Mouse (Mus musculus): ENCODE data around the gene Asns.
A peak's percentile ranks its signal among the peaks of the same experiment; 100 is the strongest.

The Asns gene

DNA sequence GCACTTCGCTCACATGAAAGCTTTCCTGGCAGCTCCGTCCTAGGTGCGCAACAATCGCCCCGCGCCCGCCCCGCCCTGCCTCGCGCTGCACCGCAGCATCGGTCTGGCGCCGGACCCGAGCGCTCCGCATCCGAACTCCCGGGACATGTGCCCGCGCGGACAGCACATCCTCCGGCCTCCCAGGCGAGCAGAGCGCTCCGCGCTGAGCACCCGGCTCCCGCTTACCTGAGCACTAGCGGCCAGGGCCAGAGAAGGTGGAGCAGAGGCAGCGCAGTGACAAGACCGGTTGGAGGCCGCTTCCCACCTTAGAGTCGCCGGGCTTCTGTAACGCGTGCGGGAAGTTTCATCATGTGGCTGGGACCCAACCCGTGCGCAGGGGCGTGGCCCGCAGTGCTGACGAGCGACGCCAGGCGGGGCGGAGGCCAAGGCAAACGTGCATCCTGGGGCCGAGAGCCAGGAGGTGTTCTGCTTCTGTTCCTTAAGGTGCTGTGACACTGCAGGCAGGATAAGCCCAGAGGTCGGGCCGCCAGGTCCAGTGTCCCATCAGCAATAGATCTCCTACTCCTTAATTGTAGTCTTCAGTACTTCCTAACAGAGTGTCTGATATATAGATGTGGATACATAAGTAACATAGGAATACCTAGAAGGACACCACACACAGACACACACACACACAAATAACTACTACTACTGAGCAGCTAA lies at the start of gene Asns:
Asns (minus strand) TSS at position 371 of the 702 bp plus-strand sequence.
- DNase-seq (ENCODE audit: low read depth, low spot score) = peak; percentile 83

DNA sequence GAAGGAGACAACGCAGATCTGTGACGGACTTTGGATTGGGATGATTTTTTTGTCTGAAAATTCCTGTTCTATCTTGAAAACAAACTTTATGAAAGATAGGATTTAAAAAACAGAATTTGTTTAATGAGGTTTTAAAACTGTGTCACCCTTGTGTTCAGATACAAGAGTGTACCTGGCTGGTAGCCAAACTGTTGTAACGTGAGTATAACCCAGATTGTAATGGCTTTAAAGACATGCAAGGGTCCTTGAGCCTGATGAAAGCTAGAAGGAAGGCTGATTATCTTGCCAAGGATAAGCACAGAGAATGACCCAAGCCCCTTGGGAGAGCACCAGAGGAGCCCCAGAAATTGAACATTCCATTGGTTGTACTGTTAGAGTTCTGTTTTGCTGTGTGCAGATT lies 48.7 kb upstream of the Asns start:
- no peak for DNase-seq (ENCODE audit: low read depth, low spot score)

DNA sequence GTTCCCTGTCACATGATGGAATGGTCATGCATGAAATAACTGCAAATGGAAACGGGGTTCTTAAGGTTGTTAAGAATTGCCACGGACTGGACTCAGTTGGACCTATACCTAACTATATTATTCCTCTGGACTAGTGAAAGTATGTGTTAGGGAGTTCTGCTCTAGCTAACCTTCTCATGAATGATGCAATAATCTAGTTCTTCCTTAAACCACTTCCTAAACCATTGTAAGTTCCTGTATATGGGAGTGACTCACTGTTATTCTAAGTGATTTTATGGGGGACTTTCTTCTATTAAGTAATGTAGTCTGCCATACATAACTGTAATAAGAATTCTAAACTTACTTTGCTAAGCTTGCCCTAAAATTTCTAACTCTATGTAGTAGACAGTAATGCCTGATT lies 44.8 kb upstream of the Asns start:
- DNase-seq (ENCODE audit: low read depth, low spot score) = no peak

DNA sequence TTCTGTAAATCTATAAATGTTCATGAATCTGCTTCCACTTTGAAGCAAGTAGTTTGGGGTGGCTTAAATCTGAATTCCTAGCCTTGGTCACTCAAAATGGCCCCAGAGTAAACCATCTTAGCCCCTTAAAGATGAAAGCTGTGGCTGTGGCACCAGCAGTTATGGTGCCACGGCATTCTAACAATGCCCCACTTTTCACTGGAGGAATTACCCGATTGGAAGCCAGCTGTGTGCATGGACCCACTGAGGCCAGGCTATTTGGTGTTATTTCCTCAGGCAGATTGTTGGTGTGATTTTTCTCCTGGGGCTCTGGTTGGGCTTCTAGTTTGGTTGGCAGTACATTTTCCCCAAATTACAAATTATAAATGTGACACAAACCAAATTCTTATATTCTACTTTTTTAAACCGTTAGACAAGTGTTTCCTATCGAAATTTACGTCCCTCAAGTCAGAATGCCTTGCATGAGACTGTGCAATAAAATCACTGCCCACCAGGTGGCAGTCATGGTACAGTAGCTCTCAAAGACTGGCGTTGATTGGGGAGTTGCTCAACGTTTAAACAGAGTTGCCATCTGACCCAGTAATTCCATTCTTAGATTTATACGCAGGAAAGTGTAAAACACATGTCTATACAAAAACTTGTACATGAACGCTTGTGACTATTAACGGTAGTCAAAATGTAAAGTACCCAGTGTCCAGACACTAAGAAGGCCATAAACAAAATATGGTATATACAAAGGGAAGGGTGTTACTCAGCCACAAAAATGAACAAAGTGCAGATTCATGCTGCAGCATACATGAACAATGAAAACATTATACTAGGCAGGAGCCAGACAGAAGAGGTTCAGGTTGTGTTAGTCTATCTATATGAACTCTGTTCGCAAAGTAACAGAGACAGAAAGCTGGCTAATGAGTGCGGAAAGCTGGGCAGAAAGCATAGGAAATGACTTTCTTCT lies 40.0 kb upstream of the Asns start:
- DNase-seq (ENCODE audit: low read depth, low spot score) = peak; percentile 87

DNA sequence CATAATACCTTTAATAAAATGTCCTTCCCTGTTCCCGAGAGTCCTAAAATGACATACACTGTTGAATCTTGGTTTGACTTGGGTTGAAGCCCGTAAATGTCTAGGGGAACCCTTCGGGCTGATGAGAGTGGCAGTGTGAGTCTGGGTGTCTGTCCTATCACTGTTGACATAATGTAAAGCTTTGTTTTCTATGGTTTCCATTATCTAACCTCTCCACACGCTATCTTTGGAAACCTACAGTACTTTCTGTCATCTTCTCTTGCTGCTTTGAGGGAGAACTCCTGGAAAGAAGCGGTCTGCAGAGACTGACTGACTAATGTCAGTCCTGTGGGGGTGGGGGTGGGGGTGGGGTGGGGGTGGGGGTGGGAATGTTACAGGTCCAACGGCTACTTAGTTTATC lies 39.0 kb upstream of the Asns start:
- DNase-seq (ENCODE audit: low read depth, low spot score) = no peak

DNA sequence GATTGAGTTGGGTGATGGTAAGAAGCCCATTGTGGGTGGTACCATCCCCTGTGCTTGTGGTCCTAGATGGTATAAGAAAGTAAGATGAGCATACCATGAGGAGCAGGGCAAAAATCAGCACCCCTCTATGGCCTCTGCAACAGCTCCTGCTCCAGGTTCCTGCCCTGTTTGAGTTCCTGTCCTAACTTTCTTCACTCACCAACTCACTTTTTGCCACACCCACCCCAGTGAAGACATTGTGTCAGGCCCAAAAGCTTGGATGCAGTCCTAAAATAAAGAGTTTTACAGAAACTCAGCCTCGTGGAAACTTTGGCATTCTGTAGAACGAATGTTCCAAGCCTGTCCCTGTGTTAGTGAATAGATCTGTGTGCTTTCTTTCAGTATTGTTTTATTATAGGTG lies 36.1 kb upstream of the Asns start:
- DNase-seq (ENCODE audit: low read depth, low spot score) = no peak

DNA sequence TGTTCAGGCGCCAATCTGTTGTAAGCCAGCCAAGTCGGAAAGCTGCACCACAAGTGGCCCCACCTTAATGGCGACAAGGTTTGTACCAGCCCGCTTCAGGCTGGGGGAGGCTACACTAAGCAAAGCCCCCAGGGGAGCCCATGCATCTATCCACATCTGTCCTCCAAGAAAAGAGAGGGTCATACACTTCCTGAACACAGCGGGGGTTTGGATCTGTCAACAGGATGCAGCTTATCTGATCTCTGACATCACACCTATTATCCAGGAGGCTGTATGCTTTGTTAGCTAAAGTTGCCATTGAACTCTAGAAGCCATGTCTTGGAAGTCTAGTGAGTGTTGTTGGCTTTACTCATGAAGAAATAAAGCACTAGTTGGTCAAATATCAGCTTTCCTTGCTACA lies 35.2 kb upstream of the Asns start:
- DNase-seq (ENCODE audit: low read depth, low spot score) = no peak

DNA sequence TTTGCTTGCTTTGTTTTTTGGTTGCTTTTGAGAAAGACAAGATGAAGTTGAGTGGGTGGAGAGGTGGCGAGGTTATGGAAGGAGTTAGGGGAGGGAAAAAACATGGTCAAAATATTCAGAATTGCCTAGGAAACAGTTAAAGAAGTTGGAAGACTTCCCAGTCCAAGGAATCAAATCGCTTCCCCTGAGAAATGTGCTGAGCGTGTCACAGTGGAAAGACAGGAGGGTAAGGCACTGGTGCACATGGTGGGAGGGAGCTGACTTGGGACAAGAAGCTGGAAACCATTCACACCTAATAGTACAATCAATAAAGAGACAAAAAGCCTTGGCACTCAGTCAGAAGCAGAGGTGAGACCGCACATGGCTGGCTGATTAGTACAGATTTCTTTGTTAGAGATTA lies 23.2 kb upstream of the Asns start:
- no peak for DNase-seq (ENCODE audit: low read depth, low spot score)

DNA sequence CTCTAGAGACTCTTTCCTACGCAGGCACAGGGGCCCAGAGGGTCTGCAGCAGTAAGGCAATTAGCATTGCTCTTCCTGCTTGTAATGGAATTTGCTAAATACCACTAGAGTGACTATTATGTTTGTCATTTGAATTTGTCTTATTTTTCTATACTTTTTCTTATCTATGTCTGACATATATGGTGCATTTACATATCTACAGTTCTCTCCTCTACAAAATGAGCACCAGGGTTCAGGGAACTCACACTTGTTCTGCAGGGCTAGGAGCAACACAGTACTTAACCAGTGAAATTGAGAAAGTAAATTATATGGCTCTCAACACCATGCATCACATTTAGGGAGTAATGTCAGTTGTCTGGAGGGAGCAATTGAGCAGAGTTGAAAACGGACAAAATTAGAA lies 21.2 kb upstream of the Asns start:
- no peak for DNase-seq (ENCODE audit: low read depth, low spot score)

DNA sequence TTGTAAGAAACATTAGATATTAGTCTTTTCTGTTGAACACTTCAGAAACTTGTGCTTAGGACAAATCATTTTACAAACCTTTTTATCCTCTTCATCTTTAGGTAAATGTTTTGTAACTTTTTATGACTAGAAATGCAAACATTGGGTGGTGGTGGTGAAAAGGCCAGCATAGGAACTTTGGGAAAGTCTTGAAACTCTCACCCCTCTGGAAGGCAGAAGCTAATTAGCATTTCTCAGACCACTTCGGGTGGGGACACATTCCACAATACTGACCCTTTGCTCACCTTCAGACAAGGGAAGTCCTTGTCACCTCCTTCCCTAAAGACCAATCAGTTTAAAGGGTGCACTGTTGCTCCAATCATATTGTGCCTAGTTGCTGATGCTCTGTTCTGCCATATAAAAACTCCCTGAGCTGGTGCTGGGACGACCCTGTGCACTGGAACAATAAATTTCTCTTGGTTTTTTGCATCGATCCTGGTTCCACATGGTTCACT lies 18.8 kb upstream of the Asns start:
- DNase-seq (ENCODE audit: low read depth, low spot score) = no peak

DNA sequence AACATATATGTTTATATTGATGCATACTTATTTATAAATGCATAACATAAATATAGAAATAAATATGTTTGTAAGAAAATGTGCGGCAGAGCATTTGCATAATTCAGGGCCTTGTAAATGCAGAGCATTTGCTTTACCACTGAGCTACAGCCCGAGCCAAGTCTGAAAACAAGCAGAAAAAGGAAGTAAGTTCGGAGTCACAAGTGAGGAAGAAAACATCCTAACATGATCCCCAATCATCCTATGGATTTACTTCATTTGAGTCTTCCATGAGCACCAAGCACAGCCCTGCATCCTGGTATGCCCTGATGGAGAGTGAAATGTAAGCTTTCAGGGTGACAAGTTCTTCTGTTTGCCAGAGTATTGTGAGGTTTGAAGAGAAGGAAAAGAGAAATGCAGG lies 15.2 kb upstream of the Asns start:
- DNase-seq (ENCODE audit: low read depth, low spot score) = no peak

DNA sequence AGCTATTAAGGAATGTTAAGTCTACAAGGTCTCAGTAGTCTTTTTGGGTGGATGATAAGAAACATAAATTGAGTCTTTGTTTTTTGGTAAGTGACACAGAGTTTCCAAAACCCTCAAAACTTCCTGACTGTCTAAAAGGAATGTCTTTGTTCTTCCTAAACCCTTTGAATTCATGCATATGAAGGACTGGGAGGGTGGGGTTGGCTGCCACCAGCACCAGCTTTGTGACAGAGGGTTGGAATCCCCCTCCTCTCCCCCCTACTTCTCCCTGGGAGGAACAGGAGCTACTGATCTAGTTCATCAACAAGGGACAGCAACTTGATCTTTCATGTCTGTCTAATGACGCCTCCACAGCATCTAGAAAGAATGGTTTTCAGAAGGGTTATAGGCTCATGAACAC lies 13.7 kb upstream of the Asns start:
- DNase-seq (ENCODE audit: low read depth, low spot score) = no peak

DNA sequence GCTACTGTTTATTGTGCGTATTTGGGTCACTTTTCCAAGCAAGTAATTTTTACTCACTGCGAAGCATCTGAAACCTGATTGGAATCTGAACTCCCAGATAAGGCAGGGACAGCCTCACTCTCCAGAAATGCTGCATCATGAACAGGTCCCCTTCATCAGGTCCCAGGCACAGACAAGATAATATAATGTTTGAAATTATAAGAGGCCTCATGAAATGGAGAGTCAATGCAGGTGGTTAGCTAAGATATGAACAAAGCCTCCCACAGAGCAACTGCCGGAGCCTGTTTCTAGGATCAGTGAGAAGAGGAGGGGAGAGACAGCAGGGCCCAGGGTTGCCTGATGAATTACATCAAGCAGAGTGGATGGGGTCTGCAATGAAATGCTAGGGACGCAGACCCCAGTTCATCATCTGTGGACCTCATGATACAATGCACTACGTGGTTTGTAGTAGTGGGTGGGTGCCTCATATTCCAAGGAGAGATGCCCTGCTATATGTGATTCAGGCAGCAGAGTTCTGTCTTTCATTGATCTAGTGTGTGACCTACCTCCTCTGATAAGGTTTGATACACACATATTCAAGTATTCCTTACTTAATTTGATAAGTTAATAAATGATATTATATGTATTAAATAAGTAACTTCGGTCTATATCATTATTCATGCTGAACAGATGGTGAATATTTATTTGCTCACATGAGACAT lies 5.1 kb upstream of the Asns start:
- DNase-seq (ENCODE audit: low read depth, low spot score) = no peak

DNA sequence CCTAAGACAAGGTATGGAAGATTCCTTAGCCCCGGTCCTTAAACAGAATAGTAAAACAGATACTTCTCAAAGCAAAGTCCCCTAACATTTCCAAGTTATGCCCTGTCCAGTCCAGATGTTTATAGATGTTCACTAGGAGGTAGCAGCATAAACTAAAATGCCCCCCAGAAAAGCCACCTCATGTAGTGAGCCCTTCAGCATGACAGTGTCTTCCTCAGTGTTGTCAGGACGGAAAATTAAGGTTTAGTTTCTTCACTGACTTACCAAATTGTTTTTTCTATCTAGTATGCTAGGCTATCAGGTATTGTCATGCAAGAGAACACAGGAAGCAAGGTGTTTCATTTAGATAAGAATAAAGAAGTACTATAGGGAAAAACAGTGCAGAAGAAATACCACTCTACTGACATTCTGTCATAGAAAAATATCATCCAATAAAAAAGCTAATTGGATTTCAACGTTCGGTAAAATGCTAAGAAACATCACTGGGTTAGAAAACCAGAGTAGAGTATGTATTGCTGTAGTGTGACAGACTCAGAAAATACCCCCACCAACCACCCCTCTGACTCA lies 4.1 kb upstream of the Asns start:
- DNase-seq (ENCODE audit: low read depth, low spot score) = no peak

DNA sequence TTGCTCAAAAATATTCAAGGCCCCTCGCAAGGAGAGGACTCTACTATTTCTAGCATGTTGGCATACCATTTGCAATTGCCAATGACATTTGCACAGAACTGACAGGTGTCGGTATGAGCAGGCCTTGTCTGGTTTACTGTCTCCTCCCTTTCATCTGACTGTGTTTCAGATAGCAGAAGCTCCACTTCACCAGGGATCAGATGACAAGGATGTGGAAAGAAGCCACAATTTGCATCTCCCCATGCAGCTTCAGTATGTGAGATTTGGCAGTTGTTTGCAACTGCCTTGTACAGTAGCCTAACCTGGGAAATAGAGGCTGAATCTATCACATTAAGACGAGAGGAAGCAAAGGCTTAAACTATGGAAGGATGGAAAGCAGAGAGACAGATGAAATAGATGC lies 3.6 kb upstream of the Asns start:
- DNase-seq (ENCODE audit: low read depth, low spot score) = no peak

DNA sequence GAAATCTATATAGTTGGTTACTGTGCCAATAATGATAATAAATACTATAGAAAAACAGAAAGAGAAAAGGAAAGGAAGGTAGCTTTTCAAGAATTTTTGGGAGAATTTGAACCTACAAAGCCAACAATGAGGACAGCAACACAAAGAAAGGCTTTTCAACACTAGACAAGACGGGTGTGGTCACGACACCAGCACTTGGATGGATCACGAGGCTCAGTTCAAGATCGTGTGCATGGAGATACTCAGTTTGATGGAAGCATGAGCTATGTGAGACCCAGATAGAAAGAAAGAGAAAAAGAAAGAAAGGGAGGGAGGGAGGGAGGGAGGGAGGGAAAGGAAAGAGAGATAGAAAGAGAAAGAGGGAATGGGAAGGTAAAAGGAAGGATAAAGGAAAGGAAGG lies 2.8 kb upstream of the Asns start:
- DNase-seq (ENCODE audit: low read depth, low spot score) = no peak

DNA sequence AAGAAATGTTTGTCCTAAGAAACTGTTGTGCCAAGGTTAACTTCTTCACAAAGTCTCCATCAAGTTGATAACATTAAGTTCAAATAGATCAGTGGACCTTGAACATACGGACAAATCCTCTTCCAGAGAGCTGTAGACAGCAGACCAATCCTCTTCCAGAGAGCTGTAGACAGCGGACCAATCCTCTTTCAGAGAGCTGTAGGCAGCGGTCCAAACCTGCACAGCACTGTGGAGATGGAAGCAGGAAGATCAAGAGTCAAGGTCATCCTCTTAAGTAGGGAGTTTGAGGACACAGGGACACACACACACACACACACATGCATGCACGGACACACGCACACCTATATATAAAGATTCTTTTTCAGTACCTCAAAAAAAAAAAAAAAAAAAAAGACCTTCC lies 612 bp upstream of the Asns start:
- DNase-seq (ENCODE audit: low read depth, low spot score) = no peak

DNA sequence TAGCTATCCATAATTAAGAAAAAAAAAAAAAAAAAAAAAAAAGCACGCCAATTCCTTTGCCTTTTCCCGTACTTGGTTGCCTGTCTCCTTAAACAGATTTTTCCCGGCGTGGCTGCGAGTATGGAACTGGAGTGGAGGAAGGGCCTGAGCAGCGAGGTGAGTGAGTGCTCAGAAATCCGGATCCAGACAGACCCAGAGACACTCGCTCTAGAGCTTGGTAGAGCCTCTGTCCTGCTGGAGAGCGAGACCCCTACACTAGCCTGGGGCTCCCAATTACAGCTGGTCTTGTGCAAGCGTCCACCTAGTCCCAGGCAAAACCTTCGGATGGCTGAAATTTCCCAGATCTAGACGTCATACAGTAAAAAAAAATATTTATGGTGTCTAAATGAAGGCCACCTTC lies 603 bp downstream of the Asns start:
- peak; percentile 43 for DNase-seq (ENCODE audit: low read depth, low spot score)

DNA sequence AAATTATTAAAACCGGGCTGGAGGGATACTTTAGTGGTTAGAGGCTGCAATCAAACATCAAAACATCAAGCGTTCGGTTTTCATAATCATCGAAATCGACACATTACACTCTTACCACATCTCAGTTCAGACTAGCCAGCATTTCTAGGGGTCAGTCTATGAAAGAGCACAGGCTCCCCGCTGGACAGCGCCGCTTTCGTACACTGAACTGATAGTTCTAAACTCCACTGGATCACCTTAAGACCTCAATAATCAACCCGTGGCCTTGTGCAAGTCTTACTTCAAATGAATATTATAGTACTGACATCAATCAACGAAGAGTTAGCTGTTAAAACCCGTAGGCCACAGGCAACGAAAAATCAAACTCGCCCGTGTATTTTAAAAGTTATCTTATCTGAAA lies 1.0 kb downstream of the Asns start:
- peak; percentile 11 for DNase-seq (ENCODE audit: low read depth, low spot score)

DNA sequence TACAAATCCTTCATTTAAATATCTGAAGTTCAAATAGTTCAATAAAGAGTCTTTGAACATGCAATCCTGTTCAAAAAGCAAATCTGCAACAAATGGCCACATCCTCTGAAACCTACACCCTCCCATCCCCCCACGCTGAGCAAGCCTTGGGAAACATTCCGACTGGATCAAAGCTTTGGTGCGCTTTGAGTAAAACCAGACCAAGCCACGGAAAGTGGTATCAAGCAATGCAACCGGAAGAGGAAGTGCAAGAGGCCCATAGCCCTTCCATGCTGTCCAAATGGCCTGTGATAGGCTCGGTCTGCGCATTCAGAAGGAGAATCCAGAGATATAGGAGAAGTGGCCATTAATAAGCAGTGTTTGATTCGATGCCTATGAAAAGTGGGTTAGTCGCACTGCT lies 2.6 kb downstream of the Asns start:
- no peak for DNase-seq (ENCODE audit: low read depth, low spot score)

DNA sequence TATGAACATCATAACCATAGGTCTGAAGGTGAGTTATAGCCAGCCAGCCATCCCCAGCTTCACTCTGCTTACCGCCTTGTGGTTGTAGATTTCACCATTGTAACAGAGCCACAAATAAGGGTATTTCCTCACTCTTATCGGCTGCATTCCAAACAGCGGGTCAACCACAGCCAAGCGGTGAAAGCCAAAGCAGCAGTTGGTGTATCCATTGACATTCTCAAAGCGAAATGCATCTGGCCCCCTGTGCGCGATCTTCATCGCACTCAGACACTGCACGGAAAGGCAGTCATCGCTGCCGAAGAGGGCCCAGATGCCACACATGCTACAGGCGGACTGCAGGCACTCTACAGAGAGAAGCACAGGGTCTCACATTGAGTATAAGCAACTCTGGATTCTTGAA lies 3.9 kb downstream of the Asns start:
- no peak for DNase-seq (ENCODE audit: low read depth, low spot score)

DNA sequence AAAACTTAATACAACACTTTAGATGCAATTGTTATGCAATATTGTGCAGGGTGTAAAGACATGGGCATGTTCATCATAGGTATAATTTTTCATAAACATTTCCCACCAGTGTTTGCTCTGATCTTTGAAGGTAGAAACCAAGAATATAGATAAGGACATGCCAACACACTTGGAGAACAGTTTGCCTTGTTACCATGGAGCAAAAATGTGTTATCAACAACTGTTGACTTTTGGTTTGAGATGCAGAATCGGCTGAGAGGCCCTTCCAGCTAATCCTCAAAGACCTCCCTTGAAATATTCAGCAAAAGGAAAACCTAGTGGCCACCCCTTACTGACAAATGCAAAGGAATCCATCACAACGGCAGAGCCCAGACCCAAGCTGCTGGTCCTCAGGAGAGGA lies 7.0 kb downstream of the Asns start:
- no peak for DNase-seq (ENCODE audit: low read depth, low spot score)
